Mouse (Mus musculus) ovary, adult 18-20 months (tissue): Measurements from ENCODE around the gene Rilpl1.
A peak's percentile ranks its signal among the peaks of the same experiment; 100 is the strongest.
"Not testable (repeated sequence)": the region's sequence is repeated elsewhere in the genome, so short reads cannot be mapped to it uniquely, and the experiment has no call there.

ENCODE experiments used
- DNase-seq: peaks from one replicate; pipeline ENCODE4 v3.0.0; 2022; ENCODE audit warnings: low spot score, mixed read lengths

Gene Rilpl1

DNA sequence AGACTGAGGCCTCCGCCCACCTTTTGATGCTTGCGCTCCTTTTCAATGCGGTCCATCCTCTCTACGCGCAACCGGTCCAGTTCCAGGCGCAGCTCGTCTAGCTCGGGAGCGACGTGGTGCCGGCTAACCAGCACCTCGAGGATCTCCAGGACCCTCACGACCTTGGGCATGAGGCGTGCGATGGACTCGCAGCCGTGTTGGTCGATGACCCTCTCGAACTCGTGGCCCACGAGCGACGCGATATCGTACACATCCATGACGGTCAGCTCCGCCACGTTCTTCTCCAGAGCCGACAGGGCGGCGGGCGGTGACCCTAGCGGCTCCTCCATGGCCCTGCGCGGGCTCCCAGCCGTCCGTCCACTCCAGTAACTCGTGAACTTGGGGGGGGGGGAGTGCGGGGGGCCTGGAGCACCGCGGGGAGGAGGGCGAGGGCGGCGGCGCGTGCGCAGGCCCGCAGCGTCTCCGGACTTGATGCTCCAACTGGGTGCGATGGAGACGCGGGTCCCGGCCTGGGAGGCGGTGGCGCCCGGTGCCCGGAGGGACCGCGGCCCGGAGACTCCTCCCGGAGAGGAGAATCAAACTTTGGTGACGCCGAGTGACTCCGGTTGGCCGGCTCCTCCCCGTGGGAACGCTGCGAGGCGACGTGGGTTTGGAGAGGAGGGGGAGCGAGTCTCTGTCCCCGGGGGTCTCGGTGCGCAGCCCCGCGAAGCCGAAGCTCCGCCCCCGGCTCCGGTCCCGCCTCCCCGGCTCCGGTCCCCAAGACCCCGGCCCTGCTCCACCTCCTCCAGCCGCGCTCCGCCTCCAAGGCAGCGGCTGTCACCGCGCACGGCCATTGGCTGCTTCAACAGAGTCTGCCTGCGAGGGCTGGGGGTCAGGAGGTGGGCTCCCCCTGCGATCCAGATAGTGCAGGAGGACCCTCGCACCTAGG is at the start of gene Rilpl1:
TSS of gene Rilpl1 (minus strand) at position 737 of the 928 bp plus-strand sequence.
- peak; percentile 77 for DNase-seq

DNA sequence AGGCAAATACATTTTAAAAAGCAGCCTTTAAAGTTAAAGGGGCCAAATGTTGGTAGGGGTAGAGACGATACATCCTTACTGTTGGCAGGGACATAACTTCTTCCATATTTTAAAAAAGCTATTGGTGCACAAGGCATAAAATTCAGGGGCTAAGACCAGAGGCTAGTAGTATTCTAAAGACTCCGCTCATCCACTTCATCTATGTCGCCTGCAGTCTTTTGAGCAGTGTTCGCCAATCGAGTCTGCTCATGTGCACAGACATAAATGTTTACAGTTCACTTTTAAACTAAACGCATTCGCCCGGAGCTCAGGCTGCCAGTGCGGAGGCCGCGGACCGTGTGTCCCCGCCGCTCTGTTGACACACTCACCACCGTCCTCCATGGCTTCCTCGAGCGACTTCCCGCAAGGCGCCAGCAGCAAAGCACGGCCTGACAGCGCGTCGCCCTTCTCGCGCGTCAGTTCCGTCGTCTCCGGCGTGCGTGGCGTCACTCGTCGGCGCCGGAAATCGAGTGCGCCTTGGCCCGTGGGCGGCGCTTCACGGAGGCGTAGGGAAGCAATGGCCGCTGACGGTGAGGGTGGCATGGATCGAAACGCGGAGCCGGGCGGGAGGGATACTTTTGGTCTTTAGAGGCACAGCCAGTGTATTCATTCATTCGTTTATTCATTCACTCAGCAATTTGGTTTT is 47.6 kb upstream of the Rilpl1 start, which contains the start of the genes Eif2b1 and Gtf2h3:
TSS of gene Eif2b1 (minus strand) at position 499 of the 685 bp plus-strand sequence.
TSS of gene Gtf2h3 (plus strand) at position 508 of the 685 bp plus-strand sequence.
- DNase-seq = peak; percentile 85

DNA sequence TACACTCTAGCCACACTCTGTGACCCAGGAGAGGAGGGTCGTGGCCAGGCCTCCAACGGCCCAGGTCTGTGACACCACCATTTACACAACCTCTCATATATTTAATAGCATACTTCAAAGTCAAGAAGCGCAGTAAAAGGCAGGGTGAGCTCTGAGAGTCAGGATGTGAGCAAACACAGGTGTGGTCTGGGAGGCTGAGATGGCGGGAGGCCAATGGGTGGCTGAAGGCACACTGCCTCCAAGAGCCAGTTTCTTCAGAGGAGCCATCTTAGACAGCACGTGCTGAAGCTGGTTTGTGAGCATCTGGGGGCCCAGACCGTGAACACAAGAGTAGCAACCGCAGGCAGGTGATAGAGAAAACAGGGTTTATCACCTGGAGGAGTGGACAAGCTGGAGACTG is 44.3 kb upstream of the Rilpl1 start:
- no peak for DNase-seq

DNA sequence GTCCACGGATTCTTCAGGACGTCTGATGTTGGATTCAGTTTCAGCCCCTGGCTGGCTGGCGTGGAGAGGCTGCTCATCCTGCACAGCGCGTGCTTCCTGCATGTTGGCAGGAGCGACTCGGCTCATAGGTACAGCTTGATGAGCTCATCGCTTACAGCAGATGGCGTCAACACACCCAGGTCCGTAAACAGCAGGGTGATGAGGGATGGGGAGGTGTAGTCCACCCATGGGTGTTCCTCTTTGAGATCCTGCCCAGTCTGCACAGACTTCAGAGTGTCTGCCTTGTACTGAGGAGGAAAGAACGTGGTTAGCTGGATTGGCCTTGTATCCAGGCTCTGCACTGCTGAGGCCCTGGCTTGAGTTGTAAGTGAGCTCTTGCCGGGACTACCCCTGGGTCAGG is 39.9 kb upstream of the Rilpl1 start:
- no peak for DNase-seq

DNA sequence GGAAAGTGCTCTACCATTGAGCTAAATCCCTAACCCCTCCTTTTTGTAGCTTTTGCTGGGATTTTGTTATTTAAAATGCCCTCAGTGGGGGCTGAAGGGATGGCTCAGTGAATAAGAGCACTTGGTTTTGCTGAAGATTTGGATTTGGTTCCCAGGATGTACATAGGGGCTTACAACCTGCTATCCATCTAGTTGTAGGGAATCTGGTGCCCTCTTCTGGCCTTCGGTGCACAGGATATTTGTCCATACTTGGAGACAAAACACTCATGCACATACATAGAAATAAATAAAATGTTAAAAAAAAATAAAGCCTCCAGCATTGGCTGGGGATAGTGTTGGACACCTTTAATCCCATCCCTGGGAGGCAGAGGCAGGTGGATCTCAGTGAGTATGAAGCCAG is 24.0 kb upstream of the Rilpl1 start:
- no peak for DNase-seq

DNA sequence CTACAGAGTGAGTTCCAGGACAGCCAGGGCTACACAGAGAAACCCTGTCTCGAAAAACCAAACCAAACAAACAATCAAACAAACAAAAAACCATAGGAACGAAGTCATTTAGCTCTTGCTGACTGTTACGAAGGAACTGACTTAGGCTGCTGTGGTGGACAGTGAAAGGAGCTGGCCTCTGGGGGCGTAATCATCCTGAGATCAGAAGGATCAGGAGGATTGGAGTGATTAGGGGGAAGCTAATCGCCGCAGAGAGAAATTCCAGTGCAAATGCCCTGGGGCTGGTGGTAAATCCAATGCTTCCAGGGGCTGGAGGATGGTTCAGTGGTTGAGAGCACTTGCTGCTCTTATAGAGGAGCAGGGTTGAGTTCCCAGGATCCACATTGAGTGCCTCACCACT is 22.4 kb upstream of the Rilpl1 start:
- no peak for DNase-seq

DNA sequence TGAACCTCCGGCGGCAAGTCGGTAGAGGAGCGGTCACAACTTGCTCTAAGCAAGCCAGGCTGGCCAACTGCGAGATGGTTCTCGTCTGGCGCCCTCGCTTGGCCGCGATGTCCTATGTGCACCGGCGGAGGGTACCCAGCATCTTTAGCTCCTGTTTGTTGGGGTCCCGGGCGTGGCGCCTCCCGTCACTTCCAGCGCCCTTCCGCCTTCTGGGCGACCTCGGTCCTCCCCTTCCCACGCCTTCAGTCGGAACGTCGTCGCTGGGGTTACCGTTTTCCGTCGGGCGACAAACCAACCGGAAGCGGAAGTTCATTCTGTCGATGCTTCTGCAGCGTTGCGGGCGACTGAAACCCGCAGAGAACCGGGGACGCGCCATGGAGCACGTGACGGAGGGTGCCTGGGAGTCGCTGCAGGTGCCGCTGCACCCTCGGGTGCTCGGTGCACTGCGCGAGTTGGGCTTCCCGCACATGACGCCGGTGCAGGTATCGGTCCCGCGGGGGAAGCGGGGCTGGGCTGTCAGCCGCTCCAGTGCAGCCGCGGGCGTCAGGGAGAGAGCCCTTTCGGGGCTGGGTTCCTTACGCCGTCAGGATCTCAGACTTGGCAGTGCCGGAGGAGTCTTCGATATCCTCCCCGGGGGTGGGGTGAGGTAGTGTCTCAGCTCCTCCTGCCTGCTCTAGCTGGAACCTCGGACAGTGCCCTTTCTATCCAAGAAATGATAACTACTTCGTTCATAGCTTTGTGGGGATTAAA is 21.5 kb upstream of the Rilpl1 start, which contains the start of gene Ddx55:
TSS of gene Ddx55 (plus strand) at position 307 of the 750 bp plus-strand sequence.
- DNase-seq = peak; percentile 76

DNA sequence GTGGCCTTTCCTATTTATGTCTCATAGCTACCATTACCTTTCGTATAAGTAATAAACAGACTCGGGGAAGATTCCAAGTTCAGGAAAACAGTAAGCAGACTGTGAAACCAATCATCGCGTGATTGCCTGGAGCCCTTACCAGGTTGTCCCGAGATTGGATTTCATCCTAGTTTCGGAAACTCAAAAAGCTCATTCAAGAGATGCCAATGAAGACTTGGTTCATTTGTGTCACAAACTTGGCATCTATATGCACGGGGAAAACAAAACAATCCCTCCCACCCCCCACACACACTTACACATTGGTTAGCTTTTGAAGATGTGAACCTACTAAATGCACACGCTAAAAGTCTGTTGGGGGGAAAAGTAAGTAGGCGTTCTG is 20.9 kb upstream of the Rilpl1 start:
- DNase-seq = no peak

DNA sequence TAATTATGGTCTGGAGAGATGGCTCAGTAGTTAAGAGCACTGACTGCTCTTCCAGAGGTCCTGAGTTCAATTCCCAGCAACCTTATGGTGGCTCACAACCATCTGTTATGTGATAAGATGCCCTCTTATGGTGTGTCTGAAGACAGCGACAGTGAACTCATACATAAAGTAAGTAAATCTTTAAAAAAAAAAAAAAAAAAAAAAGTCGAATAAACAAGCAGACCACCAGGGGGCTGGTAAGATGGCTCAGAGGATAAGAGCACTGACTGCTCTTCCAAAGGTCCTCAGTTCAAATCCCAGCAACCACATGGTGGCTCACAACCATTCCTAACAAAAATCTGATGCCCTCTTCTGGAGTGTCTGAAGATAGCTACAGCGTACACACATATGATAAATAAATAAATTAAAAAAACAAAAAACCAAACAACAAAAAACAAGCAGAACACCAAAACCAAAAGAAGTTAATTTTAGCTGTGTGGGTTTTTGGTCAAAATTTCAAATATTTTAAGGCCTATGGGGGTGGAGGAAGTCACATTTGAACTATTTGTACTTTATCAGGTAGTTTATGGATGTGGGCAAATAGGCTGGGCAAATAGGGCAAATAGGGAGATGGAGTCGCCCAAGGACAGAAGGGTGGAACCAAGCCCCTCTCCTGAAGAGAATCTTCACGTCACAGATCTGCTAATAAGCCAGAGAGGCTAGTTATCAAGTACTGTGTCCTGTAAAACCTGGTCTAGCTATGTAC is 20.3 kb upstream of the Rilpl1 start:
- DNase-seq = not testable (repeated sequence)

DNA sequence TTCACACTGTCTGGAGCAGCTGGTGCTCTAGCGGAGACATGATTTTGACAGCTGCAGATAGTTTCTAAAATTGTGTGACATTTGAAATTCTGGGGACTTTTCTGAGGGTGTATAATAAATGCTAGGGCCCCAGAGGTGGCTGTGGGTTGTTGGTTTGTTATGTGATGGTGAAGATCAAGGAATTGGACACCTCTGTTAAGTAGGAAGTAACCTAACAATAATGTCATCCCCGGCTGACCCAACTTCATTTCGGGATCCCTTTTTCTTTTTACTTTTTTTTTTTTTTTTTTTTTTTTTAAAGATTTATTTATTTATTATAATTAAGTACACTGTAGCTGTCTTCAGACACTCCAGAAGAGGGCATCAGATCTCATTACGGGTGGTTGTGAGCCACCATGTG is 19.5 kb upstream of the Rilpl1 start:
- DNase-seq = not testable (repeated sequence)

DNA sequence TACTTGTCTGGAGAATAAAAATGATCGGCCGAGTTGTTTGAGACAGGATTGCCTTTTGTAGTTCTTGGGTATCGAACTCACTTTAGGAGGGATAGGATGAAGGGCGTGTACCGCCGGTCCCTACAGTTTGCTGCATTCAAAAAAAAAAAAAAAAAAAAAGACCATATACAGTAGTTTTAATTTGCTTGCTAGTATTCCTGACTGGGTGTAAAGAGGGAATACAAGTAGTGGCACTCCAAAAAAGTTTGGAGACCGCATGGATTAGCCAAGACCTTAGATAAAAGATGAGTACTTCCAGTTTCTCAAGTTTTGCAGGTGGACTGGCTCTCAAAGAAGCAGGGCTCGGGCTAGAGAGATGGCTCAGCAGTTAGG is 10.4 kb upstream of the Rilpl1 start:
- DNase-seq = no peak

DNA sequence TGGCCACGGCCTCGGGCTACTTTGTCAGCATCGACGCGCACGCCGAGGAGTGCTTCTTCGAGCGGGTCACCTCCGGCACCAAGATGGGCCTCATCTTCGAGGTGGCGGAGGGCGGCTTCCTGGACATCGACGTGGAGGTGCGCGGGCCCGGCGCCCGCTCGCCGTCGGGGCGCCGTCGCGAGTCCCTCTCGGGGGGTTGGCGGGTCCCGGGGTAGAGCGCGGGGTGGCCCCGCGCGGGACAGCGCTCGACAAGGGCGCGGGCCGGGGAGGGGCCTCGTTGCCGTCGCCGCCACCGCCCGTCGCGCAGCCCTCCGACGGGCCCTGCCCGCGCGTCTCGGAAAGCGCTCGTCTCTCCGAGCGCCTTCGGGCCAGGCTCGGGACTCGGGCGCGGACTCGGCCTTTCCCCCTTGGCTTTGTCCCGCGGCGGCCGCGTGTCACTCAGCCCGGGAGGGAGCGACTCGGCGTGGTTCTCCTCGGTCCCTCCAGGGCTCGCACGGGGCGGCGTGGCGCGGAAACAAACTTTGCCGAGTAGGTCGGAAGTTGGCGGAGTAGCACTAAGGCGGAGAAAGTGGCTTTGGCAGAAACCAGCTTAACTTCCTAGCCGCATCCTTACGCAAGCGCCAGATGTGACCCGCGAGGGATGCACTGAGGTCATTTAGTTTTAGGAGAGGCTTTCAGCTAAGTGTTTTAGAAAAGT is 9.9 kb upstream of the Rilpl1 start:
- DNase-seq = peak; percentile 59

DNA sequence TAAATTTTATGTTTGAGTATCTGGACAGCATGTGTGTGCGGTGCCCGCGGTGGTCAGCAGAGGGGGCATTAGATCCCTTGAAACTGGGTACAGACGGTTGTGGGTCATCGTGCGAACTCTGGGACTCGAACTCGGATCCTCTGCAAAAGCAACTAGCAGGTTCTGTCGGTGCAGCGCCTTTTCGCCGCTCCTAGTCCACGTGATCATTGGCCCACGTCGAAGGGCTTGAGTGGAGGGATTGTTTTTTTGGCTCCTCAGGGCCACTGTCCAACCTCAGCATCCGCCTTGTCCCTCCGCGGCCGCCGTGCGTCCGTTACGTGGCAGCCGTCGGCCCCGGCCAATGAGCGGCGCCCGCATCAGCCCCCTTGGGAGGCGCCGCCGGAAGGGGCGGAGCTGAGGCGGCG is 9.2 kb upstream of the Rilpl1 start, which contains the start of gene Tmed2:
TSS of gene Tmed2 (plus strand) at position 313 of the 404 bp plus-strand sequence.
- DNase-seq = peak; percentile 94

DNA sequence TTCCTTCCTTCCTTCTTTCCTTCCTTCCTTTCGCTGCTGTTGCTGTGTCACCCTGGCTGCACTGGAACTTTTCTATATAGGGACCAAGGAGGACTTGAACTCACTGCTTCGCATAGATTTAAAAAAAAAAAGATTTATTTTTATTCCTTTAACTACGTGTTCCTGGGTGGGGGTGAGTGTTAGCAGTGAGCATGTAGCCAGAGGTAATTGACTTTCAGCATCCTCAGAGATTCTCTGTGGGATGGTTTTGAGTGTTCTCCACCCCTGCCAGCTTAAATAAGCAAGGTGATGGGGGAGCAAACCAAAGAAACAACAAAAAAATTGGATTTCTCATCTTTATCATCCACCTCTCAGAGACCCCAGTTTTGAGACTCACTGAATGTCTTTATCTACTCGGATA is 8.7 kb upstream of the Rilpl1 start:
- no peak for DNase-seq

DNA sequence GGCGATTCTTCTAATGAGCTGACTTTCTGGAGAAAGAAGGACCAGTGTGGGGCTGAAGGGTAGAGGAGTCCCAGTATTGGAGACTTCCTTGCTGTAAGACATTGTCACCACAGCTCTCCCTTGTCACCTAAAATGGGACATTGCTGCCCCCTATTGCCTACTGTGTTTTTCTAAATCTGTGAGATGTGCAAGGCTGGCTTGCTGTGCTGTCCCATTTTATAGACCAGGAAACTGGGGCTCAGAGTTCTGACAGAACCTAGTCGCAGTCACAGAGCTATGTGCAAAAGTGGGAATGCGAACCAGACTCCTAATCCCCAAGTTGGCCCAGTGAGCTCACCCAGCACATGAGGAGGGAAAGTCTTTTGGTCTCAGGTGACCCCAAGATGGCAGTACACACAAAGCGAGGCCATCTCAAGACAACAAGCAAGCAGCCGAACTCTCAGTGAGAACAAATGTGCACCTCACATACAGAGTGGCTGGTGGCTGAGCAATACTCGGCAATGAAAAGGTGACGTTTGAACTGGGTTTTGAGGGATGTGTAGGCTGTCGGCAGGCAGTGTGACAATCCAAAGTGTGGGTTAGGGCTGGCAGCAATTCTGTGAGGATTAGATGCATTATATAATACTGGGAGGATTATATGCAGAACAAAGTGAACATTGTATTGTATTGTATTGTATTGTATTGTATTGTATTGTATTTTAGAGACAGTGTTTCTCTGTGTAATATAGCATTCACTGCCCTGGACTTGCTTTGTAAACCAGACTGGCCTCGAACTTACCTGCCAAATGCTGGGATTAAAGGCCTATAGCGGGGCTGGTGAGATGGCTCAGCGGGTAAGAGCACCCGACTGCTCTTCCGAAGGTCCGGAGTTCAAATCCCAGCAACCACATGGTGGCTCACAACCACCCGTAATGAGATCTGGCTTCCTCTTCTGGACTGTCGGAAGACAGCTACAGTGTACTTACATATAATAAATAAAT is 7.9 kb upstream of the Rilpl1 start:
- no peak for DNase-seq

DNA sequence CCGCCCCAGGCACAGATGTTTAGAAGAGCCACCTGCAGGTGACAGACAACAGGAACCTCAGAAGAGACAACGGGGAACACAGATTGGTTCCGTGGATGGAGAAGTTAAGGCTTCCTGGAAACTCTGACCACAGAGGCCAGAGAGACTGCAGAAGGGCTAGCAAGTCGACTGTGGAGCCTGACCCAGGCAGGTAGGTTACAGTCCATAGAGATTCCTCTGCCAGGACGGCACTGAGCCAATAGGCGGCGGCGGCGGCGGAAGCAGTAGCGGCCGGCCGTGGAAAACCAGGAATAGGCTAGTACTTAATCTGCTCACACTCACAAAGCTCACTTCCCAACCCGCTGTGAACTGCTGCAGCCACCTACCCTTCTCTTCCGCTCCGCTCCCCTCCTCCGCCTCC is 5.6 kb upstream of the Rilpl1 start:
- no peak for DNase-seq

DNA sequence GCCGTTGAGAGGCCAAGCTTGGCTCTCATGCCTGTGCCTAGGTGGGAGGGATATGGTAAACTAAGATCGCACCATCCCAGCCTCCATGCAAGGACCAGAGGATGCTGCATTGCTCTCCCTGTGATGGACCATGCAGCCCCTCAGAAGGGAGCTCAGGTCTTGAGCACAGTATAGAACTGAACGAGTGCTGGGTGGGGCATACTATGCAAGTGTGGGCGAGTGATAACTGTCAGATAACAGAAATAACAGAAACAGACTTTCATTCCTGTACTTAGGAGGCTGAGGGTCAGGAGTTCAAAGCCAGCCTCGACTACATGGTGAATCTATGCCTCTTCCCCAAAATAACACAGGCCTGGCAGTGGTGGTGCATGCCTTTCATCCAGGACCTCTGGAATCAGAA is 3.8 kb upstream of the Rilpl1 start:
- DNase-seq = no peak

DNA sequence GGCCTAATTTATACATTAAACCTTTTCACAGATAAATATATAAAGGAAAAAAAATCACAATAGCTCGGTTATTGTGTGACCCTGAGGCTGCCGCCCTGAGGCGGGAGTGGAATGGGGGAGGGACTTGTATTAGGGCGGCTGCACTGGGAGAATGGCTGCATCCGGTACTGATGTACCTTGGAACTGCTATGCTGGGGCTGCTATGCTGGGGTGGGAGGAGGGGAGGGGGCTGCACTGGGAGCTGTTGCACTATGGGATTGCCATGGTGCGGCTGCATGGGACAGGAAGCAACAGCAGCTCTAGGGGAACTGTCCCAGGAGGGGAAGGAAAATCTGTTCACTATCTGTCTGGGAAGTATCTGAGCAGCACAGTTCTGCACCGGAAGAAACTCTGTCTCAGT is 1.3 kb upstream of the Rilpl1 start:
- DNase-seq = no peak

DNA sequence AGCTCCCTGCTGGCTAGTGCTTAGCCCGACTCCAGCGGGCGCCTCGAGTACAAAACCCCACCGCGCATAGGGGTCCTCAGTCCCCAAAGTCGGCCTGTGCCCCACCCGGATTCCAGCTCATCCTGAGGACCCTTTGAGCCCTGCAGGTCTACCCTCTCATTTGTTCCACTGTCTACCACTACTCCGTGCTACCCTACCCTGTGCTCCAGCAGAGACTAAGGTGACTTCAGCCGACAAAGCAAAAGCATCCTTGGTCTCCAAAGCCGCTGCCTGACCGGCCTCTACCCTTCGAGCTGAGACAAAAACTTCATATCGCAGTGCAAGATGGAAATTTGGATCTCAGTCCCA is 366 bp upstream of the Rilpl1 start:
- DNase-seq = no peak

DNA sequence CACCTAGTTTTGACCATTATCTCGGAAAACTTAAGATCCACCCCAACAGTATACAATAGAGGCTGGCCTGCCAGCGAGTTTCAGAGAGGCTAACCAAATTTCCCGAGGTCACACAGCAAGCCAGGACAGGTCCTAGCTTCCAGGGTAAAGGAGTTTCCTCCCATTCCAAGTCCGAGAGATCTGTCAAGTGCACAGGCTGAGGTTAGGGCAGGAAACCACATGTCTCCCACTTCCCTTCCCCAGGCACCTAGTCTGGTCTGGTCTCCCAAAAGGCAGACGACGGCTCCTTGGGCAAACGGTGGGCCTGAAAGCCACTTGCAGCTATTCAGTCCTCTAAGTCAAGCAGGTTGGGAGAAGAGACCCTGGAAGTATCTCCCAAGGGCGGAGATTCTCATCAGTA is 1.5 kb downstream of the Rilpl1 start:
- no peak for DNase-seq
